ENCODE assay signal across 39 mouse cellular contexts in genomic region chr8:87513796-87514195, GRCm38 (mm10). TPM values are rescaled to one million over a fixed set of nuclear protein-coding genes. Genes with fewer than 3 reads are reported as not detected.
"Had no signal": no experiment of that assay in that cellular context is flagged by ENCODE, and none has a peak within 500 bp of the region (broad histone marks: within the 10 kb centered on the region; RNA-seq: fewer than 3 reads in every experiment).

No protein-coding gene starts in this region.

- H3K9me3 ChIP-seq: heart, embryonic 10.5 days; heart, embryonic 12.5 days; hindbrain, embryonic 10.5 days; hindbrain, embryonic 12.5 days; intestine, embryonic 15.5 days; limb, embryonic 10.5 days; limb, embryonic 12.5 days; liver, embryonic 13.5 days; liver, embryonic 15.5 days had no signal

- H3K4me1 ChIP-seq: heart, embryonic 10.5 days; heart, embryonic 12.5 days; hindbrain, embryonic 10.5 days; intestine, embryonic 15.5 days; limb, embryonic 10.5 days; limb, embryonic 12.5 days; liver, embryonic 13.5 days; liver, embryonic 15.5 days had no signal

- H3K27ac ChIP-seq: gastrocnemius, adult 2 months; heart, embryonic 10.5 days; hindbrain, embryonic 10.5 days; hindbrain, embryonic 12.5 days; hindbrain, embryonic 14.5 days; intestine, embryonic 15.5 days; limb, embryonic 10.5 days; limb, embryonic 12.5 days; liver, embryonic 13.5 days; liver, embryonic 15.5 days had no signal

- H3K27me3 ChIP-seq: heart, embryonic 12.5 days; hindbrain, embryonic 12.5 days; intestine, embryonic 15.5 days; limb, embryonic 12.5 days; liver, embryonic 13.5 days; liver, embryonic 15.5 days had no signal

- H3K9ac ChIP-seq: heart, embryonic 12.5 days; hindbrain, embryonic 12.5 days; hindbrain, embryonic 14.5 days; intestine, embryonic 15.5 days; limb, embryonic 12.5 days; liver, embryonic 13.5 days; liver, embryonic 15.5 days had no signal

- H3K36me3 ChIP-seq: heart, embryonic 10.5 days; heart, embryonic 12.5 days; hindbrain, embryonic 10.5 days; hindbrain, embryonic 12.5 days; intestine, embryonic 15.5 days; limb, embryonic 10.5 days; limb, embryonic 12.5 days; liver, embryonic 13.5 days; liver, embryonic 15.5 days had no signal

- ATAC-seq: hindbrain, embryonic 16.5 days; inflammation-experienced regulatory T-cells, adult 6 months; intestine, embryonic 15.5 days; intestine, postnatal 0 days had no signal

- H3K4me2 ChIP-seq: heart, embryonic 12.5 days; hindbrain, embryonic 12.5 days; hindbrain, embryonic 14.5 days; intestine, embryonic 15.5 days; limb, embryonic 12.5 days; liver, embryonic 11.5 days; liver, embryonic 13.5 days; liver, embryonic 15.5 days had no signal

- H3K4me3 ChIP-seq: gastrocnemius, adult 2 months; heart, embryonic 10.5 days; heart, embryonic 12.5 days; hindbrain, embryonic 10.5 days; hindbrain, embryonic 12.5 days; intestine, embryonic 15.5 days; limb, embryonic 10.5 days; limb, embryonic 12.5 days; liver, embryonic 13.5 days; liver, embryonic 15.5 days had no signal

- DNase-seq: gastrocnemius, postnatal 10 days; gastrocnemius, postnatal 25 days; heart, adult 18-20 months; heart, postnatal 10 days; heart, postnatal 4 days; kidney, adult 18-20 months; kidney, adult 8-10 months; kidney, postnatal 10 days; kidney, postnatal 25 days; kidney, postnatal 4 days; layer of hippocampus, adult 9-11 months; liver; liver, embryonic 13.5 days had no signal

RNA-seq across cellular contexts. Expression of gene Cbln1, which starts 41.4 kb away (rescaled TPM):
- total RNA-seq: gastrocnemius, adult 2 months; granulocyte monocyte progenitor cell, adult 5-6 weeks had no signal
- polyA plus RNA-seq: inflammation-experienced regulatory T-cells, adult 6 months; kidney, embryonic 16.5 days; liver, embryonic 15.5 days had no signal

RNA-seq across cellular contexts. Expression of gene 4933402J07Rik, which starts 49.9 kb away (rescaled TPM):
- total RNA-seq: gastrocnemius, adult 2 months; gastrocnemius, postnatal 10 days; gastrocnemius, postnatal 25 days; gastrocnemius, postnatal 4 days; granulocyte monocyte progenitor cell, adult 5-6 weeks; heart, adult 18-20 months; heart, adult 8-10 months; heart, postnatal 10 days; heart, postnatal 25 days; heart, postnatal 4 days; layer of hippocampus, postnatal 14 days; left cerebral cortex, postnatal 14 days; left cerebral cortex, postnatal 36 days had no signal
- polyA plus RNA-seq: heart, embryonic 10.5 days; heart, embryonic 12.5 days; heart, embryonic 14.5 days; heart, embryonic 16.5 days; hindbrain, embryonic 10.5 days; hindbrain, embryonic 12.5 days; hindbrain, embryonic 14.5 days; hindbrain, embryonic 16.5 days; inflammation-experienced regulatory T-cells, adult 6 months; intestine, embryonic 15.5 days; intestine, postnatal 0 days; kidney, embryonic 14.5 days; kidney, embryonic 16.5 days; limb, embryonic 10.5 days; limb, embryonic 12.5 days; limb, embryonic 14.5 days; liver, embryonic 11.5 days; liver, embryonic 13.5 days; liver, embryonic 15.5 days had no signal
